Mouse (Mus musculus) midbrain, embryonic 15.5 days (tissue): ENCODE results near the gene Gm572. TPM values are rescaled to one million over a fixed set of nuclear protein-coding genes. Genes with fewer than 3 reads are reported as not detected.

Experiments
- ATAC-seq: fragments of 200-750 bp; cut with Nextera tagmentation; replicated peaks from 2 replicates; pipeline ENCODE4 v1.8.0; 2017; ENCODE audit warnings: moderate TSS enrichment
- H3K27ac ChIP-seq: fragments of 300-500 bp; sonication (generic); 2 replicates; pipeline ENCODE4 v1.5.1; 2015; ENCODE audit warnings: mild to moderate bottlenecking, inconsistent platforms
- H3K27me3 ChIP-seq: fragments of 300-500 bp; sonication (generic); replicated peaks from 2 replicates; pipeline ENCODE4 v1.6.1; 2015; ENCODE audit warnings: inconsistent platforms
- H3K36me3 ChIP-seq: fragments of 300-500 bp; sonication (generic); replicated peaks from 2 replicates; pipeline ENCODE4 v1.6.1; 2015; ENCODE audit warnings: inconsistent platforms
- H3K4me1 ChIP-seq: fragments of 300-500 bp; sonication (generic); 2 replicates; pipeline ENCODE4 v1.6.1; 2015; ENCODE audit warnings: inconsistent platforms
- H3K4me2 ChIP-seq: fragments of 300-500 bp; sonication (generic); 2 replicates; pipeline ENCODE4 v1.6.1; 2015; ENCODE audit warnings: inconsistent platforms, mild to moderate bottlenecking, moderate library complexity
- H3K4me3 ChIP-seq: fragments of 300-500 bp; sonication (generic); 2 replicates; pipeline ENCODE4 v1.5.1; 2015; ENCODE audit warnings: mild to moderate bottlenecking, inconsistent platforms
- H3K9ac ChIP-seq: fragments of 300-500 bp; sonication (generic); 2 replicates; pipeline ENCODE4 v1.6.1; 2015; ENCODE audit warnings: mild to moderate bottlenecking, inconsistent platforms
- H3K9me3 ChIP-seq: fragments of 300-500 bp; sonication (generic); 2 replicates; pipeline ENCODE4 v1.6.1; 2016; ENCODE audit warnings: inconsistent platforms
- WGBS: fragments of 180-500 bp; shearing (Covaris S2); methylation state at CpG from one replicate; pipeline ENCODE4 v1.1.7; 2015; ENCODE audit warnings: mixed read lengths; 5-methylcytosine and 5-hydroxymethylcytosine counted together
- polyA plus RNA-seq: library from polyadenylated mRNA; unstranded; fragments of >200 nt; fragmentation: Nextera tagmentation; extraction: Ambion mirVana; gene quantifications from 2 replicates; pipeline ENCODE4 v1.2.1, GENCODE M21; 2015

The Gm572 gene
- polyA plus RNA-seq, 1 experiment from 2014 or later: not detected

- no peak for ATAC-seq
- Histone ChIP-seq H3K9me3 (no peaks in the 10 kb centered on the region), H3K9ac (no peak overlapping the region), H3K4me1 (no peaks in the 10 kb centered on the region), H3K27ac (no peak overlapping the region), H3K4me3 (no peak overlapping the region), H3K36me3 (no peaks in the 10 kb centered on the region), H3K27me3 (no peaks in the 10 kb centered on the region), H3K4me2 (no peak overlapping the region)
- 29% methylated on average over 5 of the region's 5 CpGs for WGBS
These were observed 35.4 kb upstream of the Gm572 start for GRCm38 (mm10) chr4:148607758-148608157.

- Histone ChIP-seq H3K9me3 (no peaks in the 10 kb centered on the region), H3K4me2 (no peak overlapping the region), H3K27ac (no peak overlapping the region), H3K9ac (no peak overlapping the region), H3K36me3 (peaks cover 2% of the 10 kb centered on the region), H3K27me3 (no peaks in the 10 kb centered on the region), H3K4me3 (no peak overlapping the region), H3K4me1 (no peaks in the 10 kb centered on the region)
- 91% methylated on average over 5 of the region's 5 CpGs for WGBS
- ATAC-seq: no peak
These were observed 33.3 kb upstream of the Gm572 start for GRCm38 (mm10) chr4:148609805-148610204.

GRCm38 (mm10) chr4:148610631-148611364 lies 32.3 kb upstream of the Gm572 start:
- H3K27me3 ChIP-seq: no peaks in the 10 kb centered on the region
- no peak overlapping the region for H3K4me2 ChIP-seq
- ATAC-seq: no peak
- H3K4me3 ChIP-seq: no peak overlapping the region
- H3K9me3 ChIP-seq: no peaks in the 10 kb centered on the region
- H3K9ac ChIP-seq: no peak overlapping the region
- no peak overlapping the region for H3K27ac ChIP-seq
- H3K36me3 ChIP-seq: peaks cover 11% of the 10 kb centered on the region
- WGBS: 78% methylated on average over 5 of the region's 5 CpGs
- no peaks in the 10 kb centered on the region for H3K4me1 ChIP-seq

- Histone ChIP-seq H3K9me3 (no peaks in the 10 kb centered on the region), H3K4me3 (no peak overlapping the region), H3K9ac (no peak overlapping the region), H3K4me2 (no peak overlapping the region), H3K4me1 (no peaks in the 10 kb centered on the region), H3K36me3 (peaks cover 21% of the 10 kb centered on the region), H3K27me3 (no peaks in the 10 kb centered on the region), H3K27ac (no peak overlapping the region)
- no peak for ATAC-seq
- WGBS: 63% methylated on average over 4 of the region's 4 CpGs
These were observed 30.6 kb upstream of the Gm572 start for GRCm38 (mm10) chr4:148612557-148612956.

GRCm38 (mm10) chr4:148613738-148614137 lies 29.4 kb upstream of the Gm572 start:
- H3K9me3 ChIP-seq: no peaks in the 10 kb centered on the region
- H3K4me3 ChIP-seq: no peak overlapping the region
- no peaks in the 10 kb centered on the region for H3K27me3 ChIP-seq
- no peak overlapping the region for H3K27ac ChIP-seq
- 62% methylated on average over 9 of the region's 9 CpGs for WGBS
- no peak for ATAC-seq
- H3K9ac ChIP-seq: no peak overlapping the region
- no peaks in the 10 kb centered on the region for H3K4me1 ChIP-seq
- peaks cover 28% of the 10 kb centered on the region for H3K36me3 ChIP-seq
- H3K4me2 ChIP-seq: no peak overlapping the region

- WGBS: 81% methylated on average over 1 of the region's 1 CpGs
- Histone ChIP-seq H3K9me3 (no peaks in the 10 kb centered on the region), H3K9ac (no peak overlapping the region), H3K36me3 (peaks cover 72% of the 10 kb centered on the region), H3K27me3 (no peaks in the 10 kb centered on the region), H3K4me3 (no peak overlapping the region), H3K4me1 (peaks cover 16% of the 10 kb centered on the region), H3K4me2 (no peak overlapping the region), H3K27ac (no peak overlapping the region)
- ATAC-seq: no peak
These were observed 23.3 kb upstream of the Gm572 start for GRCm38 (mm10) chr4:148619805-148620204.

- Histone ChIP-seq H3K4me1 (peaks cover 24% of the 10 kb centered on the region), H3K4me3 (no peak overlapping the region), H3K4me2 (no peak overlapping the region), H3K9me3 (no peaks in the 10 kb centered on the region), H3K27ac (no peak overlapping the region), H3K27me3 (no peaks in the 10 kb centered on the region), H3K9ac (no peak overlapping the region), H3K36me3 (peaks cover 63% of the 10 kb centered on the region)
- no peak for ATAC-seq
- WGBS: 100% methylated on average over 1 of the region's 1 CpGs
These were observed 22.4 kb upstream of the Gm572 start for GRCm38 (mm10) chr4:148620718-148621117.

- Histone ChIP-seq H3K36me3 (peaks cover 54% of the 10 kb centered on the region), H3K27me3 (no peaks in the 10 kb centered on the region), H3K9ac (no peak overlapping the region), H3K9me3 (no peaks in the 10 kb centered on the region), H3K4me2 (no peak overlapping the region), H3K27ac (no peak overlapping the region), H3K4me1 (peaks cover 28% of the 10 kb centered on the region), H3K4me3 (no peak overlapping the region)
- WGBS: 94% methylated on average over 4 of the region's 4 CpGs
- ATAC-seq: no peak
These were observed 20.6 kb upstream of the Gm572 start for GRCm38 (mm10) chr4:148622485-148622884.

GRCm38 (mm10) chr4:148623609-148624008 lies 19.5 kb upstream of the Gm572 start:
- 93% methylated on average over 4 of the region's 4 CpGs for WGBS
- Histone ChIP-seq H3K4me3 (no peak overlapping the region), H3K9me3 (no peaks in the 10 kb centered on the region), H3K9ac (no peak overlapping the region), H3K4me1 (peaks cover 28% of the 10 kb centered on the region), H3K4me2 (no peak overlapping the region), H3K27ac (no peak overlapping the region), H3K27me3 (no peaks in the 10 kb centered on the region), H3K36me3 (peaks cover 48% of the 10 kb centered on the region)
- no peak for ATAC-seq

- no peak for ATAC-seq
- peak overlapping the region; percentile 84; the same call in 1 of the 2 replicates for H3K4me3 ChIP-seq
- H3K4me2 ChIP-seq: peak overlapping the region; percentile 83
- H3K4me1 ChIP-seq: peaks cover 28% of the 10 kb centered on the region
- peaks cover 35% of the 10 kb centered on the region for H3K36me3 ChIP-seq
- WGBS: 84% methylated on average over 10 of the region's 10 CpGs
- H3K9ac ChIP-seq: no peak overlapping the region
- no peaks in the 10 kb centered on the region for H3K27me3 ChIP-seq
- H3K27ac ChIP-seq: no peak overlapping the region
- H3K9me3 ChIP-seq: no peaks in the 10 kb centered on the region
These were observed 18.1 kb upstream of the Gm572 start for GRCm38 (mm10) chr4:148625010-148625409.

GRCm38 (mm10) chr4:148625756-148626622 lies 17.1 kb upstream of the Gm572 start:
- ATAC-seq: peak; percentile 79
- H3K4me3 ChIP-seq: peak overlapping the region; percentile 84
- H3K27me3 ChIP-seq: no peaks in the 10 kb centered on the region
- under 1% methylated on average over 57 of the region's 57 CpGs for WGBS
- peaks cover 28% of the 10 kb centered on the region for H3K36me3 ChIP-seq
- peak overlapping the region; percentile 83 for H3K4me2 ChIP-seq
- peak overlapping the region; percentile 93 for H3K27ac ChIP-seq
- H3K9me3 ChIP-seq: no peaks in the 10 kb centered on the region
- peak overlapping the region; percentile 96 for H3K9ac ChIP-seq
- H3K4me1 ChIP-seq: peaks cover 28% of the 10 kb centered on the region

- Histone ChIP-seq H3K9me3 (no peaks in the 10 kb centered on the region), H3K4me1 (peaks cover 28% of the 10 kb centered on the region), H3K27ac (peak within 1 kb of the TSS; percentile 93), H3K4me2 (peak within 1 kb of the TSS; percentile 83), H3K36me3 (peaks cover 21% of the 10 kb centered on the region), H3K4me3 (peak within 1 kb of the TSS; percentile 84), H3K9ac (peak within 1 kb of the TSS; percentile 96), H3K27me3 (no peaks in the 10 kb centered on the region)
- ATAC-seq: peak; percentile 96
- under 1% methylated on average over 51 of the region's 51 CpGs for WGBS
These were observed 16.4 kb upstream of the Gm572 start, which contains the start of gene Tardbp for GRCm38 (mm10) chr4:148626623-148627185. TSS of gene Tardbp (minus strand) at chr4:148627019.
